Mouse (Mus musculus) B cell, adult 2 months (primary cell): Measurements from ENCODE around the gene Srrt.

Experiments used
- DNase-seq, 2 experiments: peaks; one replicate each; pipeline ENCODE4 v3.0.0; 2022

The Srrt gene

DNA sequence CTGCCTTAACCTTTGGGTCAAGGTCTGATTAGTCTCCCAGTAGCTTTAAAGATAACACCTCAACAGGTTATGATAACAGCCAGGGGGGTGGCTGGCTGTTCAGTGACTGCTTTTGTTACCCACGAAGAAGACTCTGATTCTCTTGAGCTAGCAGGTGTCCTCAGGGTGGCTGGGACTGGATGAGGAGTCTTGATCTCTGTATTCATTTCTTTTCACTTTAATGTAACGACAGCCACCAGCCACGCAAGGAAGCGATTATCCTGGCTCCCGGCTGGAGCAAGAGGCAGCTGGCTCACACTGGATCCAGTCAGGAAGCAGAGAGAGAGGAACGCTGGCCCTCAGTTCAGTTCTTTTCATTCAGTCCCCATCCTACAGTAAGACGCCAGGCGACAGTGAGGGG, 29.7 kb upstream of the Srrt start:
- DNase-seq: no peak

DNA sequence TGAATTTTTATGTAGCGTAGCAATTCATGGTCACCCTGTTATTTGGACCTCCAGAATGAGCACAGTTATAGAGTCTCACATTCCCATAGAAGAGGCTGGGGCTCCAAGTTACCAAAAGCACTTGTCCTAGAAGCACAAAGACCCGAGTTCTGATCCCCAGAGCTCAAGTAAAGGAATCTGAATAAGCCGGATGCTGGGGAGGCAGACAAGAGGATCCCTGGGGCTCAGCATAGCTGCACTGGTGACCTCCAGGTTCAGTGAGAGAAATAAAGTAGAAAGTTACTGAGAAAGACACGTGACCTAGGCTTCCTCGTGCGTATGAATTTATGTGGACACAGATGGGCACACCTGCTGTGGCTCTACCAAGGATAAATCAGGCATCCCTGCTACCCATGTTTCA, 27.6 kb upstream of the Srrt start:
- no peak for DNase-seq

DNA sequence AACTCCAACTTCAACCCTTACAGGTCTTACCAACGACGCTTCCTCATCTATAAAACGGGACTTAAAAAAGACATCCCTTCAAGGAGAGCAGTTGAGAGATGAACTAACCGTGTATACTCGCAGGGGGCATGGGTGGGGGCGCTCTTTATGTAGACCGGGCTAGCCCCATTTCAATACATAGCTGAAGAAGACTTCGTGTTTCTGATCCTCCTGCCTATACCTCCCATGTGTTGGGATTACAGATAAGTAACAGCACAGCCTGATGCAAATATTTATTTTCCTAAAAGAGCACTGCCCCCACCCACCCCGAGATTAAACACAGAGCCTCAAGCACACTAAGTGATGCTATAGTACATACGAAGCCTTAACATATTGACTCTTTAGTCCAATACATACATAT, 26.8 kb upstream of the Srrt start:
- no peak for DNase-seq

DNA sequence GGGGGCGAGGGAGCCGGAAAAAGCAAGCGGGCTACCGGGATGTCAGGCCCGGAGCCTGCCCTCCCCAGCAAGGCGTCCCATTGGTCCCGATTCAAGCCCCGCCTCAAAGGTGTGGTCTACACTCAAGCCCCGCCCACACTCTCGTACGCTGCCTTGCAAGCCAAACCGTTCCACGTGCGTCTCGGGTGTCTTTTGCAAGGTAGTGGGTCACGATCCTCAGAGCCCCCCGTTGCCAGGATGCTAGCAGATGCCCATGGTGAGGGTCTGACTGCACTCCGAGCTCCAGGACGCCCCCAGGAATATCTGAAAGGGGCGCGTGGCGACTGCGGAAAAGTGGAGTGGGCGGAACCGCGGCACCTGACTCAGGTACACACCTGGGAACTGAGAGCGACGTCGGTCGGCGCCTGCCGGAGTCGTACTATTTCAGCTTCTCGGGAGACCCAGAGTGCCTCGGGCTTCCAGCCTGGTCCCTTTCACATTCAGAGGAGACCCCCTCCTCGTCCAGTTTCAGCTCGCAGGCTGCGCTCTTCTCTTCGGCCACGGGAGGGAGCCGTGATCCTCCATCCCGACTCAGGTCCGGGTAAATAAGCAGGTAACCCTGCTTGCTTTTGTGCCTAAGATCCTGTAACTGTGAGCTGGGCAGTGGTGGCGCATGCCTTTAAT, 26.2 kb upstream of the Srrt start, which contains the start of gene Slc12a9:
TSS of gene Slc12a9 (minus strand) at position 86 of the 663 bp plus-strand sequence.
- DNase-seq: peak; percentile 97

GRCm38 (mm10) chr5:137332857-137333511, 25.5 kb upstream of the Srrt start:
- no peak for DNase-seq

DNA sequence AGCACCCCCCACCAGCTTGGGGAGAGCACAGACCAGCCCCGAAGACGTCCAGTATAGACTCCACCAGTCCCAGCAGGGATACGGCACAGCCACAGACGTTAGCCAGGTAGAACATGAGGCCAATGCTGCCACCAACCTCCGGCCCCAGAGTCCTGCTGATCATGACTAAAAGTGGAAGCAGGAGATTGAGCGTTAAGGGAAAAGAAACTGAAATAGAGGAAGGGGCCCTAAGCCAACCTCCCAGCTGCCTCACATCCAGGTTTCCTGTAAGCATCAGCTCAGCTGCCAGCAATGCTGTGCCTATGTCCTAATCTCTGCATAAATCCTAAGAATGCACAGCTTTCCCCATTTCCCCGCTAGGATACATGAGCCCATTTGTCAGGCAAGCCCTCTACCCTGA, 23.4 kb upstream of the Srrt start:
- DNase-seq: no peak

GRCm38 (mm10) chr5:137320996-137321395, 13.5 kb upstream of the Srrt start:
- no peak for DNase-seq

GRCm38 (mm10) chr5:137318570-137318969, 11.1 kb upstream of the Srrt start:
- DNase-seq: no peak

DNA sequence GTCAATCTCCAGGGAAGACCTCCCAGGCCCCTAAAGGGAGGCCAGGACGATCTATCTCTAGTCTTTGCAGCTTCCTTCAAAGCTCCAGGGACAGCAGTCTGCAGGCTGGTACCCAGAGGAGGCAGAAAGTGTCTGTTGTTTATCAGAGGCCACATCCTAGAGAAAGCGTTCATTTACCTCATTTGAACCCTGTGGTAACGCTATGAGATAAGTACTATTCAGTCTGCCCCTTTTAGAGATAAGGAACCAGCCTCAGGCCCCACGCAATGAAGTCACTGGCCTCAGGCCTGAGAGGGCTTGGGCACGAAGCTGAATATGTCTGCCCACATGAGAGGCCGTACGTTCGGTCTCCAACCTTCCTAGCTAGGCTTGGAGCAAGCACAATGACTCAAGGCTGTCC, 9.9 kb upstream of the Srrt start:
- DNase-seq: no peak

DNA sequence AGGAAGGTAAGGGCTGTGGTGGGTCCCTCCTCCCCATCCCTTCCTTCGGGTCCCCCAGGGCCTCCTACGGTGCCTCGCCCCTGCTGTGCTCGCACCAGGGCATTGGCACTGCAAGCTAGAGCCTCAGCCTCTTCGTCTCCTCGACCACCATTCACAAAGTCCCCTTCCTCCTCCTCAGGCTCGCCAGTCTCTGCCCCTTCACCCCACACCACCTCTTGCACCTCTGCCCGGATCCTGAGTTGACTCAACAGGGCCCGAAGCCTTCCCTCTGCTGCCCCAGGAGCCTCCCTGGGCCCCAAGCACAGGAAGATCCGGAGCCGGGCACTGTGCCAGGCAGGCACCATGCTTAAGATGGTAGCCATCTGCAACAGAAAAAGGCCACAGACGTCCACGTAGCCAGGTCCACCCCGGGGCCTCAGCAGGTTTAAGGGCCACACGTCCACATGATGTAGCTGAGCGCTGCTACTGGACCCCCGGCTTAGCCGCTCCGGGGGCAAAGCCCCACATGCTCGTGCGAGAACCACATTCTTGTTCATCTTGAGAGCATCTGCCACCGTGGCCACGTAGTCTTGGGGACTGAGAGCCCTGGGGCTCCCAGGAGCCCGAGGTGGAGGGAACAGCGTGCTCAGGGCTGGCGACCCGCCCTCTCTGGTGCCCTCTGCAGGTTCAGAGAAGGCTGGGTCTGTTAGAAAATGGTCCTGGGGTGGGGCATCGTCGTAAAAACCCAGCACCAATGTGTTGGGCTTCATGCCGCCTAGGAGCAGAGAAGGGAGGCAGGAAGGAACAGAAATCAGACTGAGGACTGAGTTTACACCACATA, 7.8 kb upstream of the Srrt start:
- DNase-seq: peak; percentile 47 to 50

DNA sequence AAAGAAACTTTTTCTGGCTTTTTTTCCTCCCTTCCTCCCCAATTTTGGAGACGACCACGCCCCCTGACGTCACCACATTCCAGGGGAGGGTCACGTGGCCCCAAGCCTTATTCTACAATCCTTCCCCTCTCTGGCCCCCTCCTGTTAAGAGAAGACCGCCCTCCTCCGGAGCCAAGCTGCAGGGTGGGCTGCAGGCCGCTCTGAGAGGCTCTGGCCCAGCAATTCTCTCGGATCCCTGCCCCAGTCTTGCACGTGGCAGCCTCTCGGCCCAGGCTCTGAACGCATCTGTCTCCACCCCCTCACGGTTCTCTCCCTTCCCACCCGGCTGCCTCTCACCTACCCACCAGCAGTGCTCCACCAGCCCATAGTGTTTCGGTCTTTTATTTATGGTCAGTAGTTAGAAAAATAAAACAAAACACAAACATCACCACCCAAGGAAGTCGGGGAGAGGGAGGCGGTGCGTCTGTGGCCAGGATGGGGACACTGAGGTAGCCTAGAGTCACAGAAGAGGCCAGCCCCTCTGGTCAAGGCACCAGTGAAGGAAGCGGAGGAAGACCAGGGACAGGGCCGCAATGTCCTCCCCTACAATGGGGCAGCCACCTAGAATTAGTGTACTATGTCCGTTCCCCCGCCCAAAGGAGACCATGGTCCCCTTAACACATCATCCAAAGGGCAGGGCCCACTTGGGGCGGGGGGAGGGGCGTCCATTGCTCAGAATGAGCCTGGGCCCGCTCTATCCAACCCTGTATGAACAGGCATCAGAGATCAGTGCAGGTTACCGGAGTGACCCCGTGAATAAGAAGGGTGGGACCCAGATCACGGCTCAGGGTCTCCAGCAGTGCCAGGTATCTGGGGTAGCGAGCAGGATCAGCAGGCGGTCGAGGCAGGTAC, 7.0 kb upstream of the Srrt start, which contains the start of gene Trip6:
TSS of gene Trip6 (minus strand) at position 212 of the 891 bp plus-strand sequence.
- no peak for DNase-seq

DNA sequence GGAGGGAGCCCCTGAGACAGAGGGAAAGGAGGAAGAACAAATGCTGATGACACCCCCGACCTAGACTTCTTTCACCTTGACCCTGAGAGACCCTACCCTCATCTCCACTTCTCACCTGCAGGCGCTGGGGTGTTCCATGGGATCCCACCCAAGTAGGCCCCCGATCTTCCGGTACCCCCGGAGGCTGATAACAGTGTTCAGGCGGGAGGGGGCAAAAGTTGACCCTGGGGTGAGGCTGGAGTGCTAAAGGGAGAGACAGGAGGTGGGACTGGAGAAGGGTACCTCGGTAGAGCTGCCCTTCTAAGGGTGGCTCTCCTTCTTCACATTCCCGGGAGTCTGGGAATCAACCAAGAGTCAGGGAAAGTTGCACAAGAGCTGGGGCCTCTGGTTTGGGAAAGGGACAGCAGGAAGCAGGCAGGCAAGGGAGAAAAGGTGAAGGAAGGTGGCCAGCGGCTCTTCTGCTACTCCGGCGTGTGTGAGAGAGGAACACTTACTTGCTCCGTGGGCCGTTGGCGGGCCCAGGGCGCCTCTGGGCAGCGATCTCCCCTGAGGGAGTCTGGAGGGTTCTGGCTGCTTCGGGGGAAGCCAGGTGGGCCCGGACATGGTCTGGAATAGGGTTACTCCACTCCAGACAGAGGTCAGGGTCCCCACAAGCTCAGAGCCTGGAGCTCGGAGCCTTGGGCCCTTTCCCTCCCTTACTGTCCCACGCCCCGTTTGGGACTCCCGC, 6.2 kb upstream of the Srrt start:
- DNase-seq: no peak

GRCm38 (mm10) chr5:137308356-137308755, 882 bp upstream of the Srrt start:
- DNase-seq: no peak

GRCm38 (mm10) chr5:137306439-137307005, 952 bp downstream of the Srrt start:
- DNase-seq: peak; percentile 16 to 24

DNA sequence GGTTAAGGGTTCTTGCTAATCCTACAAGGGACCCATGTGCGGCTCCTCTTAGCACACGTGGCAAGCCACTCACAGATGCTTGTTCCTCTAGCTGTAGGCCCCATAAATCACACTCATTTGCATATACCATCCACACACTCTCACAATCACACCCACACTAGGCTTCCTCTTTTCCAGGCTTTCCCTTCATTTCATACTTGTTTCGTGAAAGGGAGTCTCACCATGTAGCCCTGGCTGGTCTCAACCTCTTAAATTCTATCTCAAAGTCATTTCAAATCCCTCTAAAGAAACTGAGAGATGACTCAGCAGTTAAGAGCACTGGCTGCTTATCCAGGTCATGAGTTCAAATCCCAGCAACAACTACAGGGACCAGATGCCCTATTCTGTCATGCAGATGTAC, 1.7 kb downstream of the Srrt start:
- DNase-seq: peak; percentile 21 to 24

DNA sequence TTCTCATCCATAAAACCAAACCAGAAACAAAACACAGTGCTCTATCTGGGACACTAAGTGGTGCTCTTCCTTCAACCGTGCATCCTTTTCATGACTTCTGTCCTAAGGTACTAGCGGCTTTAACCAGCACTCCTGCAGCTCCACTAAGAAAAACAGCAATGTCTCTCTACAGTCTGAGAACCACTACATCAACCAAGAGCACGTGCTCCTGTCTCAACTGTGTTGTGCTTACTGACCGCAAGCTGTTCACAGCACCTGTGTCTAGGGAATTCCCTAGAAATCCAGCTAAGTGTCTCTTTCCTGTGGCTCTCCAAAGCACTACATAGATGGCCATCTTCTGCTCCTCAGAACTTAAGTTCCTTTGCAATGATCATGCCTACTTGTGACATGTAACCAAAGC, 2.7 kb downstream of the Srrt start:
- no peak for DNase-seq

DNA sequence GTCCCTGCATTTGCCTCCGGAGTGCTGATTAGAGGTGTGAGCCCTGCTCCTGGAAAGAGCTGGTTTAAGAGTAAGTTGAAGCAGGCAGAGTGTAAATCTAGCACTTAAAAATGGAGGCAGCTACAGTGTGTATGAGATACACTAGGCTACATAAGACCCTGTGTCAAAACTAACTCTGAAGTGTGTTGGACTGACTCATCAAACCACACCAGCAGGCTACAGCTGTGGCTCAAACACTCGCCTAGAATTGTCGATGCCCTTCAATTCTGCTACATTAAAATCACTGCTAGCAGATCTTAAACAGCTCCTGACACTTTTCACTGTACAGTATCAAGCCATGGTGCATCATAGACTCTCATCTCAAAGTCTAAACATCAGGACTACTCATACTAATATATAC, 3.3 kb downstream of the Srrt start:
- no peak for DNase-seq

DNA sequence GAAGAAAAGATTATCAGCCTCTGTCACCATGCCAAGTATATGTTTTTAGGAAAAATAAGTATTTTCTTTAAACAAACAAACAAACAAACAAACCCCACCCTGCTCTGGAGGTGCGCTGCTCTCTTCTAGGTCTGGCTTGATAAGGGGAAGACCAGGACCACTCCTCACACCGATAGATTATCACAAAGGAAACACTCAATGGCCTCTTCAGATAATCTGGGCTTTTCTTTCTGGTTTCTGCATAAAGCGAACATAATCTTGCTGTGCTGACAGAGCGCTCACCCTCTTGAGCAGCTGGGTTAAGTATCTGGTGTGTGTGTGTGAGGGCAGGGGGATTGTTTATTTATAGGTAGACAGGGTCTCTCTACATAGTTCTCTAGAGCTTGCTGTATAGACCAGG, 3.9 kb downstream of the Srrt start:
- DNase-seq: no peak

DNA sequence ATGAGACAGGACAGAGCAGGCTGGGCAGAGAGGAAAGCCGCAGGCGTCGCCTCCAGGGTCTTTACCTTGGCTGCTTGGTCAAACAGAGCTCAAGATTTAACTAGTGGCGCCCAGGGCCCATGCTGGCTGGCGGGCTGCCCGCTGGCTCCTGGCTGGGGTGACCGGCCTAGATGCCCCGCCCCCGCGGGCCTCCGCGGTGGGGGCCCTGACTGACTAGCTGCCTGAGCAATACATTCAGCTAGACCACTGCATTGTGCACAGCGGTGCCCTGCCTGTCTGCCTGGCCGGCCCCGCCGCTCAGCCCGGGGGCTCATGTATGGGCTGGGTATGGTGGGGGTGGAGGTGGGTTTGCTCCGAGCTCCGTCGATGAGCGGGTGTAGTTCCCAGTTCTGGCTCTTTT, 6.2 kb downstream of the Srrt start:
- no peak for DNase-seq

GRCm38 (mm10) chr5:137299240-137299639, 8.2 kb downstream of the Srrt start:
- DNase-seq: no peak

DNA sequence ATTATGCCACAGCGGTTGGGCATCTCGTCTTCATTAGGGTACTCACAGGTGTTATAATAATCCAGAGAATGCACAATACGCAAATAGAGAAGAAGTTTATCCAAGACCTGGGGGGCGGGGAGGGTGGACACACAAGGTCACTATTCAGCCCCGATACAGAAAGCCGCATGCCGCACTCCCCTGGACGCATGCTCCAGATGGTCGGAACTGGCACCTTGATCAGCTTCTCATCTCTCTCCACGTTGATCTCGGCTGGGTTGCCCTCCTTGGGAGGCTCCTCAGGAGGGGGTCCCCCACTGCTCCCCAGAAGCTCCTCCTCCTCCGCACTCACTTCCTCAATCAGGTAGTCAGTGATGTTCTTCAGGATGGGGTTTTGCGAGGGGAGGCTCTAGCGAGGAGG, 10.3 kb downstream of the Srrt start:
- no peak for DNase-seq

DNA sequence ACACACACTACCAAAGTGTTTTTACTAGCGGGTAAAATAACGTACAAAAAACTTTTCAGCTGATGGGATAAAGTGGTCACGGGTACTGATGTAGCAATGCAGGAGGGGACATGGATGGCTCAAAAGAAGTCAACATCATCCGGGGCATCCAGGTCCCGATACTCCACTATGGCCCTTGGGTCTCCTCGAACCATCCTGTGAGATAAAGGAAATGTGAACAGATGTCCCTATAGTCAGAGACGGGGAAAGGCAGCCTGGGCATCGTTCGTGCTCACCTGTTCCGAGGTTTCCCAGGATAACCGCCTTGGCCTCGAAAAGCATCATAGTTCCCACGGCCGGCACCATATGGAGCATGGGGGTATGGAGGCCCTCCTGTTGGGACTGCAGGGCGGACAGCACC, 11.8 kb downstream of the Srrt start:
- DNase-seq: no peak
